Comparison of ENCODE assay signal across 11 mouse cellular contexts in the genomic region with DNA sequence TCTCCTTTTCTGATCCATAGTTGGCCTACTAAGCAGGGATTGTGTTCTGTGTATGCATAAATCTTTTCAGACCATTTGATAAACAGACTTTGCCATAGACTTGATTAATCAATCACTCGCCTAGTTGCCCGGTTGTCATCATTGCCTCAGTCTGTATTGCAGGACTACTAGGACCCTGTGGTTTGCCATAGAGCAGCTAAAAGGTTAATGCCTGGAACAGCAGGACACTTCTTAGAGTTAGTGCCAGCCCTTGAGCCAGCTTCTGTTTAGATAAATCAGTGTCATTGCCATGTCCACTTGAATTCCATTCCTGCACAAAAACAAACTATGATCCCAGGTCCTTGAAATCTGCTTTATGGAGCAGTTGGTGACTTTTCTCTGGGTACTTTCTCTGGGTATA. TPM values are rescaled to one million over a fixed set of nuclear protein-coding genes. Genes with fewer than 3 reads are reported as not detected.
"Had no signal": no experiment of that assay in that cellular context is flagged by ENCODE, and none has a peak within 500 bp of the region (broad histone marks: within the 10 kb centered on the region; RNA-seq: fewer than 3 reads in every experiment).

No protein-coding gene starts in this region.

- H3K36me3 ChIP-seq: limb, embryonic 10.5 days; midbrain, embryonic 13.5 days had no signal

- ATAC-seq: lung, postnatal 0 days; midbrain, embryonic 13.5 days had no signal

- H3K9ac ChIP-seq: liver, embryonic 14.5 days; midbrain, embryonic 13.5 days had no signal

- H3K4me3 ChIP-seq: left cerebral cortex, adult 2 months; limb, embryonic 10.5 days; midbrain, embryonic 13.5 days had no signal

- H3K4me2 ChIP-seq: midbrain, embryonic 13.5 days had no signal

- H3K9me3 ChIP-seq: limb, embryonic 10.5 days; midbrain, embryonic 13.5 days had no signal

- H3K4me1 ChIP-seq: limb, embryonic 10.5 days; midbrain, embryonic 13.5 days had no signal

- DNase-seq: kidney, postnatal 25 days; lung, adult 2 months; lung, postnatal 36 days; right cerebral cortex, postnatal 14 days; thymus, postnatal 36 days had no signal

- H3K27ac ChIP-seq: left cerebral cortex, adult 2 months; limb, embryonic 10.5 days; liver, embryonic 14.5 days; midbrain, embryonic 13.5 days had no signal

- H3K27me3 ChIP-seq: midbrain, embryonic 13.5 days had no signal

RNA-seq across cellular contexts. Expression of a gene that starts 58.5 kb away (rescaled TPM):
- total RNA-seq: megakaryocyte progenitor cell, adult 5-6 weeks had no signal
